7 mouse cellular contexts compared by ENCODE assay signal in genomic region chr10:126844689-126845088, GRCm38 (mm10). TPM values are rescaled to one million over a fixed set of nuclear protein-coding genes. Genes with fewer than 3 reads are reported as not detected.
DNase-seq lines count a peak whose midpoint lies in the region; TF ChIP-seq lines count a peak whose summit lies in the region.

No protein-coding gene starts in this region.

- peak overlapping the region; percentile 81 for H3K27ac ChIP-seq in left cerebral cortex, adult 2 months

- no peaks in the 10 kb centered on the region for H3K27me3 ChIP-seq in splenic B cell, adult 2 months (ENCODE audit: control insufficient read depth, insufficient read depth, low read length, poor library complexity, severe bottlenecking)

- DNase-seq in 416B (ENCODE audit: low read depth), result peak; percentile 14
- peak; percentile 38 to 39 for DNase-seq in B cell, adult 2 months
- DNase-seq in embryo, embryonic 11 days, result peak; percentile 63
- DNase-seq in heart, postnatal 4 days, result peak; percentile 20
- DNase-seq in left cerebral cortex, adult 2 months (ENCODE audit: extremely low spot score in 1 of 2, low spot score in 2 of 2), result peak; percentile 67 to 76
- DNase-seq in lung, postnatal 25 days (ENCODE audit: low spot score), result peak; percentile 1
- DNase-seq in splenic B cell, adult 2 months (ENCODE audit: low read depth, low spot score), result peak; percentile 8

- intact Hi-C loops in left cerebral cortex, adult 2 months (cut with DNase I), result loop anchor here (1.0 to 5.0 kb wide), 3 partner anchors 29 to 359 kb away; no protein-coding TSS in a partner anchor

- TF ChIP-seq CTCF in left cerebral cortex, adult 2 months (IDR thresholded peaks at IDR 0.05), result peak; percentile 80

- no peaks in the 10 kb centered on the region for H3K36me3 ChIP-seq in splenic B cell, adult 2 months (ENCODE audit: control insufficient read depth, insufficient read depth, low read length, poor library complexity, severe bottlenecking)

- no peak overlapping the region; the same call in 1 of the 2 replicates for H3K4me3 ChIP-seq in left cerebral cortex, adult 2 months

RNA-seq across cellular contexts. Expression of gene Atp23, which starts 56.5 kb away (rescaled TPM):
- 1 to 10 TPM; 3.7 to 3.9 TPM for total RNA-seq in heart, postnatal 4 days (2021)
- 10 to 100 TPM; 11.7 TPM for total RNA-seq in left cerebral cortex, adult 2 months (2021)

Comparison
In these comparisons a context has a peak if more than half of its experiments do, and no peak if none do; other contexts are left out.
1. DNase-seq: peak in every context shown above with its lines; median percentile 72 in left cerebral cortex, adult 2 months; 63 in embryo, embryonic 11 days; 38 in B cell, adult 2 months; 20 in heart, postnatal 4 days; 14 in 416B; 8 in splenic B cell, adult 2 months; 1 in lung, postnatal 25 days.